Mouse (Mus musculus) adrenal gland, adult 8-10 months (tissue): ENCODE data around the gene Gm12830. TPM values are rescaled to one million over a fixed set of nuclear protein-coding genes. Genes with fewer than 3 reads are reported as not detected.

Experiments used
- DNase-seq: peaks from one replicate; pipeline ENCODE4 v3.0.0; 2022
- total RNA-seq, 4 experiments: library from RNA; stranded (reverse); gene quantifications; 2 replicates each; pipeline ENCODE4 v1.2.4; 2022

Gm12830 gene
- not detected for total RNA-seq

- peak; percentile 18 for DNase-seq
These were observed at the start of gene Gm12830 for GRCm38 (mm10) chr4:114821567-114822192. Gm12830 (plus strand) TSS chr4:114821722.

GRCm38 (mm10) chr4:114773316-114773715 is 48.2 kb upstream of the Gm12830 start:
- no peak for DNase-seq

DNA sequence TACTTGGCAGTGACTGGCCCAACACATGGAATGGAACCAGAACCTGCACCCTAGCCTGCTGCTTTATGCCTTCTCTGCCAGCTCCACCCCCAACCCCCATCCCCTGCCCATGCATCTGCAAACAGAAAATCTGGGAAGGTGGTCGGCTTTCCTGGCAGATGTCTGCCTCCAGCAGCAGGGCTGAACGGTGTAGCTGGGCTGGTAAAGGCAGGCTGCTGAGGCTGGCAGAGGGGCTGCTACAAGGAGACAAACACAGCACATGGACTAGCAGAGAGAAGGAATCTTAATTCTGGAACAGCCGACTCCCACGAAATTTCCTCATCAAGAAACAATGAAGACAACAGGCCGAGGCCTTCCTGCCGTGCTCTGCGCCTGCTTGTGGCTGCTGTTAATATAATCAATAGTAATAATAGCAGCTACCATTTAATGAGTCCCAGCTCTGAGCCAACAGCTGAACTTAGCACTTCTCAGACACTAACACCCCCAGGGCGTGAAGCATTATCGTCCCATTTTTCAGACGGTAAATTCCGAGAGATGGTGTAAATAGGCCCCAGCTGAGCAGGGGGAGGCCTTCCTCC is 43.8 kb upstream of the Gm12830 start:
- no peak for DNase-seq

DNA sequence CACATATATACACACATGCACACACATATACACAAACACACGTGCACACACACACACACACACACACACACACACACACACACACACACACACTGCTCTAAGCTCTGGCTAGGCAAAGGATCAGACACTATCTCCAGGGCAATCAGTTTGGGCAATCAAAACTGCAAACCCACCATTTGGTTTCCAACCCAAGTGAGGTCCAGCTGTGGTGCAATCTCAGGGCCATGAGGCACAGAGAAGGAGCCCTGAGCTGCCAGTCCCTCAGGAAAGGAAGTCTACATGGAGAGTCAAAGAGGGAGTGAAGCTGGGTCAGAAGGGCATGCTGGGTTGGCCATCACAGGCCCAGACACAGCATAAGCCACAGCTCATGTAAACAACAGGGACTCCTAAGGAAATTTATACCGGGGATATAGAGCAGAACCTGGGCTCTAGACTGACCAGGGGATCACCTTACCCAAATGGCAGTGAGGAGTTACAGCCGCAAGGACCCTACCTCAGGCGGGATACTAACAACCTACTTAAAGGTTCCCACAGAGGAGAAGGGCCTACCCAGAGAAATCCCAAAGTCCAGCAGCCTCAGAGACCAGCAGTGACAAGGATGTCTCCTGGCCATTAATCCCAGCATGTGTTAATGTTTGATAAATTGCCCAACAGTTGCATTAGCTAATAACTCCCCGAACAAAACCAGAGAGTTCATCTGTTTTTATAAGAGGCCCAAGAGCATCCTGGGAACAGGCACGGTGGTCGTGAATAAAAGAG is 42.6 kb upstream of the Gm12830 start:
- DNase-seq = no peak

DNA sequence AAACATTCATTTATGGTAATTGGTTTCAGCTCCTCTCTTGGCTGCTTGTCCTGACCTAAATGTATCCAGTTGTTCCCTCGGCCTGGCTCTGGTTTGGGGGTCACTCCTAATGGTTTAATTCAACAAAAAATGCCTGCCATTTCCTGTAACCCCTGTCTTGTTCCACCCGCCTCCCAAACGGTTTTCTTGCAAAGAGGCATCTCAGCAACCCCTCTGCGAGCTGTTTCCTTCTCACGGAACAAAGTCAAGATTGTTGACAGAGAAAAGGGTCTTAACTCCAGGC is 42.1 kb upstream of the Gm12830 start:
- no peak for DNase-seq

DNA sequence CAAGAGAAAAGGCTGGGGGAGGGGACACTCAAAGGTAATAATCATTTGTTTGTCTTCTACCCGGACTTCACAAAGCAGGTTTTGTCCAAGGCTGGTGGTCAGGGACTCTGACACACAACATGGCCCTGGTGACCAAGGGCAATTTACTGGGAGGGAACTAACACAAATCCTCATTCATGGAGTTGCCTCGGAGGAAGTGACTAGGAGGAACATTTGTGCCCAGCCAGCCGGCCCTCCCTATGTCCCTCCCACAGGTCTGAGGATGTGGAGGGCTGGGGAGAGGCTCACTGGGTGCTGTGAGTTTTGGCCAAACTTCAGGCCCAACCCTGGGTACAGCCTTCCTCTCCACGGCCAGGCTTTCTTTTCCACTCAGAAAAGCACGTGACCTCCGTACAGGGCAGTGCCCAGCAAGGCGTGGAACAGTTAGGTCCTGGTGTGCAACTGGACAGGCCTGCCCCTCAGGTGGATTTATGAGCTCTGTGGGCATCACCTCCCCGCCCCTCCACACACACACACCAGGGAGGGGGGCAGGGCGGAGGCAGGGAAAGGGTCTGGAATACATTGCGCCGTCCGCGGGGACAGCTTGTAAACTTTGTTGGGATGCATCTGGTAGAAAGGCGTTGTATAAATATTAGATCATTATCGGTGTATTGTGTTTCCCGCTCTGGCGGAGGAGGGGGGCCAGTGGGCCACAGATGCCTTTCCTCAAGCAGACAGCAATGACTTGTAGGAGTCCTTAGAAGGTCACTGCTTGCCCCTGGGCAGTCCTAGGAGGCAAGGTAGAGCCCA is 41.6 kb upstream of the Gm12830 start:
- no peak for DNase-seq

GRCm38 (mm10) chr4:114782851-114783250 is 38.7 kb upstream of the Gm12830 start:
- DNase-seq = no peak

DNA sequence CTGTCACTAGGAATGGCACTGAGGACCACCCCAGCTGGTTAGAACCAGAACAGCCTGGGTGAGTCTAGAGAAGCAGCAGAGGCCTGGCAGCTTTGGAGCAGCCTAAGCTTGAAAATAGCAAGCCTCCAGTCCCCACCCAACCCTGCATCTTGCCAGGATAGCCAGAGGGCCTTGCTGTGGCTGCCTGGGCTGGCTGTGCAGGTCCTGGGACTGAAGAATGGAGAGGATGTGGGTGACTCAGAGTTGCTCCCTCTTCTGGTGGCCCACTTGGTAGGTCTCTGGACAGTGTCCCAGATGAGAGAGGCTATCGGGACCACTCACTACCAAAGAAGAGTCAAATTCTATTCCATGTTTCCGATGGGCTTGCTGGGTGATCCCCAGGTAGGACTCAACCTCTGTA is 36.8 kb upstream of the Gm12830 start:
- DNase-seq = no peak

- DNase-seq = no peak
These were observed 32.7 kb upstream of the Gm12830 start for GRCm38 (mm10) chr4:114788856-114789255.

DNA sequence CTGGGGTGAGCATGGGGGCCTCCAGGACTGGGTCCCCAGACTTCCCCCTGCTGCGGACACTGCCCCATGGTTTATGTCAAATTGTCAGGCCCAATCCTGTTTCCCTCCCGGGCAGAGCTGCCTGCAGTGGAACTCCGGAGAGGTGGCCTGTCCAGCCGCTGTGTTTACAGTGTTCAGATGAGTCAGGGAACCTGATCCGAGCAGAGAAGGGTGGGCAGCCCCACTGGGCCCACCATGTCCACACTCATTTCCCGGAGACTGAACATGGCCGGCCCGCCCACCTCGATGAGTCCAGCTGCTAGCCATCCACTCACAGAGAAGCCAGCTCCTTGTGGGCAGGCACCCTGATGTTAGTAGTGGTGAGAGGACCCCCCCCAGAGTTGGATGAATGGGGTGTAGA is 29.9 kb upstream of the Gm12830 start:
- DNase-seq = no peak

DNA sequence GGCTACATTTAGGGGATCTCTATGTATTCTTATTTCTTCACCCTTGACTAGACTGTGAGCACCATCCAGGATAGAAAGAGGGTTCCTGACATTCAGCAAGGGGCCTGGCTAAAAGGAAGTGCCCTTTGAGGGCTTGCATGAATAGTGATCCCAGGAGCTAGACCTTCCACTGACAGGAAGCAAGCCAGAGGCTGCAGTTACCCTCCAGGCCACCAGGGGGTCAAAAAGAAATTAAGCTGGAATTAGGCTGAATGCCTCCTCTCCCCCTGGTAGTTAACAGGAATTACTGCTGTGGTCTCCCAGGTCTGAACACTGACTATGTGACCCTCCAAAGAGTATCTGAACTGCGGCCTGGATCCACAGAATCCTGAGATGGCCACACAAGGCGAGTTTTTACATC is 27.7 kb upstream of the Gm12830 start:
- DNase-seq = no peak

DNA sequence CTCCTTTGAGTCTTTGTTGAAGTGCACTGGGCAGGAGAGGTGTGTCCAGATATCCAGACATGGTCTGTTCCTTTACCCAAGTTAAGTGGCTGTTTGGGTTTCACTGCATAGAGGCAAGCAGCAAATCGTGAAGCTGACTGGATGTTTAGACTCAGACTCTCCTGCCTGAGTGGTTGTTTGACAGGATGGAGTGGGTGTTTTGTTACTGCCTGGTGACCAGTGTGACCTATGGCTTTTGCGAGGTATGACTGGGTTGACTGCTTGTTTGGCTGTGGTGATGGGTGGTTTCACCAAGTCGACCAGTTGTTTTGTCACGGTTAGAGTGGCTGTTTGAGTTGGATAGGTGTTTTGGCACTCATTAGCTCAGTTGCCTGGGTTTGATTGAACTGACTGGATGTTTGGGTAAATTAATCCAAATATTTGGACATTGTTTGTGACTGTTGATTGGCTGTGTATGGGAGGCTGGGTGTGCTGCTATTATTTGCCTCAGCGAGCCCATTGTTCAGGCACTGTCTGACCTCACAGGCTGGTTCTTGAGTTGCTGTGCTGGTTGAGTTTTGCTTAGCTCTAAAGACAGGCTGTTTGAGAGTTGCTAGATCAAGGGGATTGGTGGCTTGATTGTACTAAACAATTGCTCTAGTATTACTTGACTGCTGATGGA is 24.1 kb upstream of the Gm12830 start:
- DNase-seq = no peak

- no peak for DNase-seq
These were observed 23.4 kb upstream of the Gm12830 start for GRCm38 (mm10) chr4:114798041-114798624.

DNA sequence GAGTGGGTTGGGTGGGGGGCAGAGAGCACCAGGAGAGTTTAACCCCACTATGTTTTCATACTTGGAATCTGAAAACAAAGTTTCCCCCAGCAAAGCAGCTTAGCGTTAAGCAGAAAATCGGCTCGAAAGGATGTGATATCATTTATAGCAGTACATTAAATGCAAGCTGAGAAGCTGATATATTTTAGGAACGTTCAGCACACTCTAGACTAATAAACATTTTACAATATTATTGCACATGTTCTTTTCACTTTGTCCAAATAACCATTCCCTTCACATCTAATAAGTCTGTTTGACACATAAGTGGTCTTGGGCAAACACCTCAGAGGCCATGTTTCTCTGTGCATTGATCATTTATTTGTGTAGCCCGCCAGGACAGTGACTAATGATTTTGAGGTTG is 17.4 kb upstream of the Gm12830 start:
- no peak for DNase-seq

DNA sequence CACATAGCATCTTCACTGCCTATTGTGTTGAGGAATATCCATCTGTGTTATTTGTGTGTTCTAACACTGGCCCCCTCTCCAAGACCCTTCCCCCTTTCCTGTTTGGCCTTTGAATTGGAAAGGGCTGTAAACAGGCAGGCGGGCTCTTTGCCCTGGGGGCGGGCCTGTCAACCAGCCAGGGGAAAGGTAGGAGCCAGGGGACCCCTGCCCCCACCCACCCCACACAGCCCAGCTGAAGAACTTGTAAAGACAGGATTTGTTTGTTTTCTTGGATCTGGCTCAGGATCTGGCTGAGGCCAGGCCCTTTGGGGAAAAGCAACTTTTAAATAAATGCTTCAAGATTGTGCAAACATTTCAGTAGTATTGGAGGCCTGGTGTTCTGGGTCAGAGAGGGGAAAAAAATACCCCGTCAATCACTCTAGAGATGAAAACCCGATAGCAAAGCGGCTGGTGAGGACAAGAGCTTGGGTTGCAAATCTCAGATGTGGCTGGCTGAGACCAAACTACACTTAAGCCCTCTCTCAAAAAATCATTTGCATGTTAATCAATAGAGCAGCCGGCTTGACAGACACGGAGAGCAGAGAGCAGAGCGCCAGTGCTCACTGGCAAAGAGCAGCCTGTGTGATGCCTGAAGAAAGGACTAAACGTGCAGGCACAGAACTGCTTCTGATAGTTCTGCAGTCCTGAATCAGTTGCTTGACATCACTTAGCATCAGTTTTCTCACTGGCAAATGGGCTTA is 2.4 kb upstream of the Gm12830 start:
- DNase-seq = no peak

DNA sequence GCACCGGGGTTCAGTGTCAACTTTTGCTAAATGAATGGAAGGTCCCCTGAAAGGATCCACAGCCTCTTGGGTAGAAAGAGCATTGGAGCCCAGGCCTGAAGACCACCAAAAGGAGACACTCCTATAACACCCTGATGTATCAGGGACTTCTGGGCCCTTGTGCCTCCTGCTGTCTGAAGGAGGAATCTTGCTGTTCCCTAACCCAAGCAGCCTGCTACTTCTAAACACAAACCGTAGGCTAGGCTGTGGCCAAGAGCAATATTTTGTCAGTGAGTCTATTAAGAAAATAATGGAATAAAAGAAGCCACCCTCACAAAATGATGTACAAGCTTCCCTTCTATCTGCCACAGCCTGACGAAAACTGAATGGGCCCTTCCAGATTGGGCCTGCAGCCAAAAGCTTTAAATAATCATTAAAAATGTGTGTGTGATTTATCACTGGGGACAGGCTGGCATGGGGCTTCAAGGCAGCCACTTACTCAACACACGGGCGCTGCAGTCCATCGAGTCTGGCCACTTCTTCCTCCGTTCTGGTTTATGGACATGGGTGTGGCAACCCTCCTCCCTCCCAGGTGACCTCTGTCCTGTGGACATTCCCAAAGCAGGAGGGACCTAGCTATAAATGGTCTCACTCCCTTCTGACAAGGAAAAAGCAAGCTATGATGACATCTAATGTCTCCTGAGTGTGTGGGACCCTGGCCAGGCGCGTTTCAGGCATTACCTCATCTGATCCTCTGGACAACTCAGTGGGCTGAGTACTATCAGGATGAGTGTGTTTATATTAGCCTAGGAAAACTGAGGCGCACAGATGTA is 13.5 kb downstream of the Gm12830 start:
- no peak for DNase-seq

DNA sequence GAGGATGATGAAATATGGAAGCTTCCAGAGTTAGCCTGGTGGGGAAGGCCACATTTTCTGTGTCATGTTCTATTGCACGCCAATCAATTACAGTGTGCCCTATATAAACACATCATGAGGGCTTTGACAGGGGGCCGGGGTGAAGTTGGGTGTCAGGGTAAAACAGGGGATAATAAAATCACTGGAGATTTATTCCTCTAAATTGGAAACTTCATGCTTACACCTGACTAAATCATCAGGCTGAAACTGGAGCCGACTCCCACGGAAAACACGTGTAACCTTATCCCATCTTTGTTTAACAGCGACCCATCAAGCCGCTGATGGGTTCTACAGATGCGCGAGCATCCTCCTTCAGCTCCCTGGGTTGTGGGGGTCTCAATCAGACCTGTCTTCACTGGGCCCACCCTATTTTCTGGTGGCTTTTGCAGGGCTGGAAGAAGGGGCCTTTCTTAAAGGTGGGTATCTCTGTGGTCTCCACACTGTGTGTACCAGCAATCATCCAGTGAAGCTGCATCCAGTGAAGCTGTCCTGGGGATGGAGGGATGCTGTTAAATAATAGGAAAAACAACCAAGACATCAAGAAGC is 19.9 kb downstream of the Gm12830 start:
- no peak for DNase-seq

- DNase-seq = no peak
These were observed 20.9 kb downstream of the Gm12830 start for GRCm38 (mm10) chr4:114842376-114842960.

DNA sequence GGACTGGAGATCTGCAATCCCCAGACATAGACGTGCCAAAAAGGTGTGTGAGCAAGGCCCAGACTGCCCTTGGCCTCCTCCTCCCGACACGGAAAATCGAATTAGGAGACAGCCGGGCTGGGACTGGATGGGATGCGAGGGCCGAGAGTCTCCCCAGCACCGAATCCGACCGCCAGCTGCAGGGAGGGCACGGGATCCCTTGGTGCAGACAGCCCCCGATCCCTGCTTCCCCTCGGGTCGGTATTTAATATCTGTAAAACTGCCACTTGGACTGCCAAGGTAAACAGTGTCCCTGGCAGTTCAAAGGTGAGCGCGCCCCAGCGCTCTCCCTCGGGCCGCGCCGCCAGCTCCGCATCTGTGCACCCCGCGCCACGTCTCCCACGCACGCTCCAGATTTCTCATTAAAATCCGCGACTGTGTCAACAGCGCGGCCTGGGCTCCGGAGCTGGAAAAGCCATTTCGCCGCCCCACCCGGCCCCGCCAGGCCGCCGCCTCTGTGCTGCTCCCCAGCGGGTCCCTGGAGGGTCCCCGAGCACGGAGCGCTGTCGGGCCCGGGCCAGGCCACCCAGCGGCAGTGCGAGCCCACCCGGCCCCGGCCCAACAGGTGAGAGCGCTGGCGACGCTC is 21.7 kb downstream of the Gm12830 start:
- DNase-seq = no peak

- DNase-seq = no peak
These were observed 23.1 kb downstream of the Gm12830 start for GRCm38 (mm10) chr4:114844600-114844999.
